Mouse (Mus musculus) cortical plate, adult 2 months (tissue): ENCODE results near the gene Cbr3.

Experiments
- CTCF ChIP-seq: fragments of 200-500 bp; IDR thresholded peaks from 2 replicates; pipeline ENCODE4 v1.5.1; 2011; ENCODE audit warnings: mild to moderate bottlenecking, control low read depth, low read length; ENCODE audit not compliant: insufficient read depth; ENCODE audit errors: extremely low read depth
- POLR2A ChIP-seq: fragments of 200-500 bp; IDR thresholded peaks from 2 replicates; pipeline ENCODE4 v1.6.1; 2011; ENCODE audit warnings: mild to moderate bottlenecking, low read length, control low read depth; ENCODE audit not compliant: insufficient read depth; ENCODE audit errors: extremely low read depth

DNA sequence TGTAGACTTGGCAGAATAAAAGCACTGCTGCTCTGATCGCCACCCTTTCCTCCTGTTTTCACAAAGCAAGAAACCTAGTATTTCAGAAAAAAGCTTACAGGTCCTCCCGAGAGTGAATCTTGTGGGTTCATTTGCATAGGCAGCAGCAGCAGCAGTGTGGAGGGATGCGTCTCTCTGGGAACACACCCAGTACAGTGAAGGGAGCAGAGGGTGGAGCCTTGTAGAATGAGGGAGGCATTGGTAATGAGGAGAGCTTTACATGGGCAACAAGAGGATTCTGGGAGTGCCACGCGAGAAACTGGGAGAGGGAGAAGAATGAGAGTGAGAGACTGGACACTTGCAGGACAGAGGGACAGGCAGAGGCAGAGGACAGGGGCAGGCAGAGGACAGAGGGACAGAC lies 31.4 kb downstream of the Cbr3 start:
- TF ChIP-seq POLR2A (0 out of 2 replicates have a peak, but pooled peaks have one; percentile 32), CTCF (no peak)
